Mouse (Mus musculus) ES-E14 (cell line): ENCODE measurements around the gene Nkain2.

Experiments used
- HCFC1 ChIP-seq: IDR thresholded peaks from 2 replicates; pipeline ENCODE4 v1.6.1; 2012; ENCODE audit warnings: low read length, inconsistent platforms, borderline replicate concordance; ENCODE audit not compliant: insufficient read depth
- ZNF384 ChIP-seq: IDR thresholded peaks from 2 replicates; pipeline ENCODE4 v1.6.1; 2012; ENCODE audit warnings: low read depth, low read length, inconsistent platforms

- TF ChIP-seq HCFC1 (no peak), ZNF384 (no peak)
Observed at GRCm38 (mm10) chr10:32881977-32882376, 8.3 kb downstream of the Nkain2 start.
